Mouse (Mus musculus) hindbrain, embryonic 14.5 days (tissue): ENCODE measurements around the gene Fam102a. TPM values are rescaled to one million over a fixed set of nuclear protein-coding genes. Genes with fewer than 3 reads are reported as not detected.

Source experiments
- ATAC-seq: fragments of 200-750 bp; cut with Nextera tagmentation; 2 replicates; pipeline ENCODE4 v1.8.0; 2017; ENCODE audit warnings: moderate number of reproducible peaks, mild to moderate bottlenecking, moderate TSS enrichment, moderate library complexity; ENCODE audit not compliant: low FRiP score
- DNase-seq: peaks from one replicate; pipeline ENCODE4 v3.0.0-alpha.2; 2015; ENCODE audit warnings: low spot score
- H3K27ac ChIP-seq: fragments of 300-500 bp; sonication (generic); 2 replicates; pipeline ENCODE4 v1.5.1; 2014; ENCODE audit warnings: mild to moderate bottlenecking, moderate library complexity
- H3K27me3 ChIP-seq: fragments of 300-500 bp; sonication (generic); 2 replicates; pipeline ENCODE4 v1.6.1; 2014; ENCODE audit warnings: mild to moderate bottlenecking, low read length, mixed read lengths; ENCODE audit not compliant: control insufficient read depth, insufficient read depth
- H3K36me3 ChIP-seq: fragments of 300-500 bp; sonication (generic); replicated peaks from 2 replicates; pipeline ENCODE4 v1.6.1; 2014; ENCODE audit not compliant: control insufficient read depth, insufficient read depth
- H3K4me1 ChIP-seq: fragments of 300-500 bp; sonication (generic); replicated peaks from 2 replicates; pipeline ENCODE4 v1.6.1; 2014; ENCODE audit warnings: antibody characterized with exemption, low read length, mixed read lengths; ENCODE audit not compliant: control insufficient read depth, insufficient read depth
- H3K4me2 ChIP-seq: fragments of 300-500 bp; sonication (generic); replicated peaks from 2 replicates; pipeline ENCODE4 v1.6.1; 2014; ENCODE audit warnings: mild to moderate bottlenecking, moderate library complexity
- H3K4me3 ChIP-seq: fragments of 300-500 bp; sonication (generic); replicated peaks from 2 replicates; pipeline ENCODE4 v1.5.1; 2014; ENCODE audit warnings: mild to moderate bottlenecking, low read length
- H3K9ac ChIP-seq: fragments of 300-500 bp; sonication (generic); 2 replicates; pipeline ENCODE4 v1.6.1; 2014
- H3K9me3 ChIP-seq: fragments of 300-500 bp; sonication (generic); 2 replicates; pipeline ENCODE4 v1.6.1; 2016; ENCODE audit warnings: low read length; ENCODE audit not compliant: control insufficient read depth
- WGBS: fragments of 180-500 bp; shearing (Covaris S2); extraction: QIAGEN DNeasy Blood & Tissue Kit; methylation state at CpG from one replicate; pipeline ENCODE4 v1.1.7; 2014; 5-methylcytosine and 5-hydroxymethylcytosine counted together
- polyA plus RNA-seq: library from polyadenylated mRNA; unstranded; fragments of >200 nt; fragmentation: Nextera tagmentation; extraction: Ambion mirVana; gene quantifications from 2 replicates; pipeline ENCODE4 v1.2.1, GENCODE M21; 2014

Fam102a gene
- polyA plus RNA-seq, 1 experiment from 2014 or later = 7.8 TPM

GRCm38 (mm10) chr2:32596725-32597124, 61.6 kb downstream of the Fam102a start:
- Histone ChIP-seq H3K9ac (no peak overlapping the region), H3K27me3 (no peaks in the 10 kb centered on the region), H3K4me2 (no peak overlapping the region), H3K36me3 (peaks cover 13% of the 10 kb centered on the region), H3K4me1 (no peaks in the 10 kb centered on the region), H3K9me3 (no peaks in the 10 kb centered on the region), H3K4me3 (no peak overlapping the region), H3K27ac (no peak overlapping the region)
- 79% methylated on average over 13 of the region's 13 CpGs for WGBS
- no peak for ATAC-seq
- DNase-seq = no peak

- Histone ChIP-seq H3K27ac (no peak overlapping the region), H3K36me3 (peaks cover 13% of the 10 kb centered on the region), H3K4me3 (no peak overlapping the region), H3K9ac (no peak overlapping the region), H3K4me1 (no peaks in the 10 kb centered on the region), H3K27me3 (no peaks in the 10 kb centered on the region), H3K4me2 (no peak overlapping the region), H3K9me3 (no peaks in the 10 kb centered on the region)
- DNase-seq = no peak
- ATAC-seq = no peak
- 90% methylated on average over 5 of the region's 5 CpGs for WGBS
Measured at GRCm38 (mm10) chr2:32597248-32597647, 62.1 kb downstream of the Fam102a start.

DNA sequence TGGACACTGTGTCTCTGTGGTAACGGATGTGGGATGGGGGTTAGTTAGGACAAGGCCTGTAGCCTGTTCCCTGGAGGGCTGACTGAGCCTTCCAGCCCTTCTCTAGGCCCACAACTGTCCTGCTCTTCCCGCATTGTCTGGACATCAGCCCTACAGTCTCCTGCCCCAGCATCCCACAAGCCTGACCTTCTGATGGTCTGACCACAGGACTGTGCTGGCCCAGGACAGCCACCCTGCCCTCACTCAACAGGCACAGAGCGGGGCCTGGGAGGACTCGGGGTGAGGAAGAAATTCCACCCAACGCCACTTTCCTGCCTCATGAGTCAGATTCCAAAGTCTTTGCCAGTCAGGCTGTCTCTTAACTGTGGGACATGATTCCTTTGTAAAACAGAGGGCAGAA, 62.6 kb downstream of the Fam102a start:
- Histone ChIP-seq H3K4me2 (no peak overlapping the region), H3K9ac (no peak overlapping the region), H3K4me1 (no peaks in the 10 kb centered on the region), H3K4me3 (no peak overlapping the region), H3K27me3 (no peaks in the 10 kb centered on the region), H3K27ac (no peak overlapping the region), H3K9me3 (no peaks in the 10 kb centered on the region), H3K36me3 (peaks cover 13% of the 10 kb centered on the region)
- DNase-seq (no peak), ATAC-seq (no peak)
- 89% methylated on average over 5 of the region's 5 CpGs for WGBS

- H3K4me2 ChIP-seq = no peak overlapping the region
- no peak overlapping the region for H3K4me3 ChIP-seq
- H3K27ac ChIP-seq = no peak overlapping the region
- no peaks in the 10 kb centered on the region for H3K4me1 ChIP-seq
- H3K9me3 ChIP-seq = no peaks in the 10 kb centered on the region
- peaks cover 13% of the 10 kb centered on the region for H3K36me3 ChIP-seq
- no peak for ATAC-seq
- no peaks in the 10 kb centered on the region for H3K27me3 ChIP-seq
- 92% methylated on average over 8 of the region's 8 CpGs for WGBS
- no peak for DNase-seq
- H3K9ac ChIP-seq = no peak overlapping the region
Measured at GRCm38 (mm10) chr2:32598506-32598905, 63.4 kb downstream of the Fam102a start.

- no peak for ATAC-seq
- no peak within 1 kb of the TSS for H3K9ac ChIP-seq
- 89% methylated on average over 3 of the region's 3 CpGs for WGBS
- no peak within 1 kb of the TSS for H3K4me3 ChIP-seq
- no peak within 1 kb of the TSS for H3K27ac ChIP-seq
- no peak within 1 kb of the TSS for H3K4me2 ChIP-seq
- no peaks in the 10 kb centered on the region for H3K4me1 ChIP-seq
- no peaks in the 10 kb centered on the region for H3K27me3 ChIP-seq
- H3K36me3 ChIP-seq = peaks cover 13% of the 10 kb centered on the region
- no peaks in the 10 kb centered on the region for H3K9me3 ChIP-seq
- DNase-seq = no peak
Measured at GRCm38 (mm10) chr2:32599409-32599808, 64.3 kb downstream of the Fam102a start, which contains the start of gene St6galnac6. TSS of gene St6galnac6 (plus strand) at chr2:32599709.

DNA sequence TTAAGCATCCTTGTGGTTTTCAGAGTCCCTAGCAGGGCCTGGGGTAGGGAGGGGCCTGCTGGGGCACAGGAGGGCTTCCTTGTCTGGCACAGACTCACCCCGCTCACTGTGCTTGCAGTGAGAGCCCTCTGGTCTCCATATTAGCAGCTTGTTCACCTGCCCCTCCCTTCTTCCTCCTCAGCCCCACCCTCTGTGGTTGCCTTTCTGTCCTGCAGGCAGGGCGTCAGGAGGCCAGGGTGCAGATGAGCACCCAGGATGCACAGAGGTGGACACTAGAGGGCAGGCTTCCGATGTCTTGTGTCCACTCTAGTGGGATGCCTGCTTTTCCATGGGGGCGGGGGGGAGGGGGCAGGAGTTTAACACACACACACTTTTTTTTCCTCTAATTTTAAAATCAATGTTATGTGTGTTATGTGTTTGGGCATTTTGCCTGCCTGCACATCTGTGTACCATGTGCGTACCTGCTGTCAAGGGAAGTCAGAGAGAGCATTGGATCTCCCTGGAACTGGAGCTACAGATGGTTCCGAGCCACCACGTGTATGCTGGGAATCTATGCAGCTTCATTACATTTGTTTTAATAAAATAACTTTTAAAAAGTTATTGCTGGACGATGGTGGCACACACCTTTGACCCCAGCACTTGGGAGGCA, 66.4 kb downstream of the Fam102a start:
- DNase-seq (no peak), ATAC-seq (0 out of 2 replicates have a peak, but pooled peaks have one; percentile 22)
- H3K4me1 ChIP-seq = no peaks in the 10 kb centered on the region
- H3K4me3 ChIP-seq = no peak overlapping the region
- no peak overlapping the region for H3K9ac ChIP-seq
- WGBS = 41% methylated on average over 8 of the region's 8 CpGs
- H3K36me3 ChIP-seq = no peaks in the 10 kb centered on the region
- no peak overlapping the region for H3K27ac ChIP-seq
- H3K27me3 ChIP-seq = no peaks in the 10 kb centered on the region
- H3K4me2 ChIP-seq = no peak overlapping the region
- no peaks in the 10 kb centered on the region for H3K9me3 ChIP-seq

GRCm38 (mm10) chr2:32602600-32603054, 67.5 kb downstream of the Fam102a start:
- no peaks in the 10 kb centered on the region for H3K36me3 ChIP-seq
- no peak overlapping the region for H3K9ac ChIP-seq
- peak overlapping the region; percentile 32; the same call in 1 of the 2 replicates for H3K4me2 ChIP-seq
- under 1% methylated on average over 11 of the region's 11 CpGs for WGBS
- no peak for ATAC-seq
- H3K27ac ChIP-seq = no peak overlapping the region
- DNase-seq = peak; percentile 80
- H3K27me3 ChIP-seq = no peaks in the 10 kb centered on the region
- H3K9me3 ChIP-seq = no peaks in the 10 kb centered on the region
- H3K4me1 ChIP-seq = peaks cover 6% of the 10 kb centered on the region; the same call in 1 of the 2 replicates
- peak overlapping the region; percentile 8 for H3K4me3 ChIP-seq

- Histone ChIP-seq H3K36me3 (no peaks in the 10 kb centered on the region), H3K4me2 (no peak overlapping the region), H3K9ac (no peak overlapping the region), H3K9me3 (no peaks in the 10 kb centered on the region), H3K4me1 (peaks cover 18% of the 10 kb centered on the region; the same call in 1 of the 2 replicates), H3K4me3 (no peak overlapping the region), H3K27me3 (no peaks in the 10 kb centered on the region), H3K27ac (no peak overlapping the region)
- 46% methylated on average over 10 of the region's 10 CpGs for WGBS
- DNase-seq (no peak), ATAC-seq (no peak)
Measured at GRCm38 (mm10) chr2:32604631-32605030, 69.5 kb downstream of the Fam102a start.

GRCm38 (mm10) chr2:32606161-32607142, 71.3 kb downstream of the Fam102a start:
- no peaks in the 10 kb centered on the region for H3K27me3 ChIP-seq
- peak overlapping the region; percentile 77 for H3K4me3 ChIP-seq
- no peak overlapping the region for H3K27ac ChIP-seq
- H3K9me3 ChIP-seq = no peaks in the 10 kb centered on the region
- no peaks in the 10 kb centered on the region for H3K36me3 ChIP-seq
- 12% methylated on average over 49 of the region's 55 CpGs for WGBS
- H3K9ac ChIP-seq = peak overlapping the region; percentile 78
- H3K4me1 ChIP-seq = peaks cover 23% of the 10 kb centered on the region; the same call in 1 of the 2 replicates
- peak; percentile 80 for DNase-seq
- H3K4me2 ChIP-seq = peak overlapping the region; percentile 90
- ATAC-seq = peak; percentile 87
